Mouse (Mus musculus): ENCODE data around the gene 2210016L21Rik.

- TF ChIP-seq CTCF (IDR thresholded peaks at IDR 0.05; ENCODE audit: control insufficient read depth, insufficient read depth, insufficient read length) (no peak), USF1 (IDR thresholded peaks at IDR 0.05; ENCODE audit: low read depth) (no peak), CEBPB (IDR thresholded peaks at IDR 0.05; ENCODE audit: low read depth) (no peak), MAX (IDR thresholded peaks at IDR 0.05) (no peak), MYOG (IDR thresholded peaks at IDR 0.05; ENCODE audit: control insufficient read depth, extremely low read depth, insufficient read length) (no peak), MYOD1 (IDR thresholded peaks at IDR 0.05; ENCODE audit: control insufficient read depth, insufficient read length, low read depth) (no peak), FOSL1 (IDR thresholded peaks at IDR 0.05; ENCODE audit: insufficient read depth, low read length, poor library complexity, severe bottlenecking) (no peak)
Measured at GRCm38 (mm10) chr5:114948891-114949290, 6.9 kb downstream of the 2210016L21Rik start.

Measured in C2C12 (cell line).